Mouse (Mus musculus): ENCODE results near the gene Hmg20a. TPM values are rescaled to one million over a fixed set of nuclear protein-coding genes. Genes with fewer than 3 reads are reported as not detected.
"Not testable (repeated sequence)": the region's sequence is repeated elsewhere in the genome, so short reads cannot be mapped to it uniquely, and the experiment has no call there.

Hmg20a gene
- total and polyA plus RNA-seq, 2 experiments from 2014 or later = 50.9 to 57.1 TPM

DNA sequence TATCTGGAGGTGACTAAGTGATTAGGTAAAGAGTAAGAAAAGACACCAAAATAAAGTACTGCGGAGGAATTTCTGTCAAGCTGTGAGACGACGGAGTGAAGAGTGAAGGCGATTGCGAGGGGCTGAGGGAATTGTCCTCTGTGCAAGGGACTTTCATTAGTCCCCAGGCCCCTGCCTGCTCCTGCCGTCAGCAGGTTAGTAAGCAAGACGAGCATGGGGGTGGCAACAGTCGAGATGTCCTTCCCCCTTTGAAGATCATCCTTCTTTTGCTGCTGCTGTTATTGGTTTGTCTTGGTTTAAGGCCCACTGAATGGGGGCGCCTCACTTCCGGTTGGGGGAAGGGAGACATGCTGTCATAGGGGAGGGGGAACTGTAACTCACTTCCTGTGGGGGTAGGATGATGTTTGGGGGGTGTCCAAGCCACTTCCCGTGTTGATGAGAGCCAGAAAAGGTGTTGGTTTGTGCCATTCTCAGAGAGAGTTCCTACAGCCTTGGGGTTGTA is 380 bp downstream of the Hmg20a start:
- Histone ChIP-seq H3K4me2 (ENCODE audit: low read depth, low read length) (peak overlapping the region; percentile 78), H3K27me3 (ENCODE audit: insufficient read depth, low read length) (no peaks in the 10 kb centered on the region), H3K9me3 (ENCODE audit: low read length) (no peaks in the 10 kb centered on the region), H3K4me1 (ENCODE audit: insufficient read depth, low read length) (0 out of 2 replicates have a peak, but pooled peaks cover 18% of the 10 kb centered on the region), H3K36me3 (ENCODE audit: insufficient read depth, low read length) (no peaks in the 10 kb centered on the region), H3K9ac (replicated peaks; ENCODE audit: low read length) (peak overlapping the region; percentile 75), H3K4me3 (ENCODE audit: low read length) (peak overlapping the region; percentile 81), H3K27ac (peak overlapping the region; percentile 95)
- TF ChIP-seq CTCF (IDR thresholded peaks at IDR 0.05; ENCODE audit: low read depth) = peak; percentile 21; the same call in 1 of the 2 replicates
- ATAC-seq = peak; percentile 62
- peak; percentile 91 for DNase-seq (ENCODE audit: low spot score)
- under 1% methylated on average over 11 of the region's 11 CpGs for WGBS

GRCm38 (mm10) chr9:56420236-56420635 is 1.8 kb downstream of the Hmg20a start:
- 97% methylated on average over 1 of the region's 1 CpGs for WGBS

DNA sequence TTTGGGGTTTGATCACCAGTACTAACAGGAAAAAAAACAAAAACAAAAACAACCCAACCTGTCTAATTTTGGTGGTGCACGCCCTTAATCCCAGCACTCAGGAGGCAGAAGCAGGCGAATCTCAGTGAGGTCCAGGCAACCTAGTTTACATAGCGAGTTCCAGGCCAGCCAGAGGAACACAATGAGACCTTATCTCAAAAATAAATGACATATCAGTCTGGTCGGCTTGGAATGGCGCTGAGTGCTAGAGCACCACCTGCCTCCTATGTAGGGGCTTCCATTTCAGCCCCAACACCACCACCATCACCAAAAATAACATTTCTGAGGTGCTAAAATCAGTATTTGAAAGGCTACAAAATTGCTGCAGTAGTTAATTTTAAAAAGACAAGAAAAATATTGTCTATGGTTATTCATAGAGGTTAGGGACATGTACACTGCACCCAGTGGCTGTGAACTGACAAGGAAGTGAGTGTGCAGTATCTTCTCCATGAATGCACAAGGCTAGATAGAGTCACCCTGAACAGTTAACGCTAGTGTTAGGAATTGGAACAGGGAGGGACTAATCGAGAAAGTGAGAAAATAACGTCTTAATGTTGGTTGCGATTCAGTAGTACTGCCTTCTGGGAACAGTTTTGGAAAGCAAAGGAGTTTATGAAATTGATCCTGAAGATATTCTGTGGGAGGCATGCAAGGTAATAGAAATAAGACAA is 2.6 kb downstream of the Hmg20a start:
- Histone ChIP-seq H3K4me2 (ENCODE audit: low read depth, low read length) (no peak overlapping the region), H3K27me3 (ENCODE audit: insufficient read depth, low read length) (no peaks in the 10 kb centered on the region), H3K9me3 (ENCODE audit: low read length) (no peaks in the 10 kb centered on the region), H3K4me1 (ENCODE audit: insufficient read depth, low read length) (peaks cover 22% of the 10 kb centered on the region; the same call in 1 of the 2 replicates), H3K4me3 (ENCODE audit: low read length) (no peak overlapping the region), H3K36me3 (ENCODE audit: insufficient read depth, low read length) (no peaks in the 10 kb centered on the region), H3K27ac (no peak overlapping the region), H3K9ac (replicated peaks; ENCODE audit: low read length) (0 out of 2 replicates have a peak overlapping the region, but pooled peaks have one; percentile 10)
- WGBS = 86% methylated on average over 9 of the region's 9 CpGs
- no peak for TF ChIP-seq CTCF (IDR thresholded peaks at IDR 0.05; ENCODE audit: low read depth)
- DNase-seq (ENCODE audit: low spot score) (no peak), ATAC-seq (no peak)

More at GRCm38 (mm10) chr9:56420236-56420635, 1.8 kb downstream of the Hmg20a start:
- peak overlapping the region; percentile 78; the same call in 1 of the 2 replicates for H3K4me2 ChIP-seq (ENCODE audit: low read depth, low read length)
- no peak overlapping the region for H3K4me3 ChIP-seq (ENCODE audit: low read length)
- no peak overlapping the region for H3K9ac ChIP-seq (replicated peaks; ENCODE audit: low read length)
- peaks cover 22% of the 10 kb centered on the region; the same call in 1 of the 2 replicates for H3K4me1 ChIP-seq (ENCODE audit: insufficient read depth, low read length)
- H3K9me3 ChIP-seq (ENCODE audit: low read length) = no peaks in the 10 kb centered on the region
- no peak for TF ChIP-seq CTCF (IDR thresholded peaks at IDR 0.05; ENCODE audit: low read depth)
- ATAC-seq = no peak
- H3K36me3 ChIP-seq (ENCODE audit: insufficient read depth, low read length) = no peaks in the 10 kb centered on the region
- no peak overlapping the region for H3K27ac ChIP-seq
- H3K27me3 ChIP-seq (ENCODE audit: insufficient read depth, low read length) = no peaks in the 10 kb centered on the region
- no peak for DNase-seq (ENCODE audit: low spot score)

GRCm38 (mm10) chr9:56421991-56422390 is 3.6 kb downstream of the Hmg20a start:
- WGBS = 82% methylated on average over 5 of the region's 5 CpGs
- no peak for TF ChIP-seq CTCF (IDR thresholded peaks at IDR 0.05; ENCODE audit: low read depth)
- peaks cover 22% of the 10 kb centered on the region; the same call in 1 of the 2 replicates for H3K4me1 ChIP-seq (ENCODE audit: insufficient read depth, low read length)

DNA sequence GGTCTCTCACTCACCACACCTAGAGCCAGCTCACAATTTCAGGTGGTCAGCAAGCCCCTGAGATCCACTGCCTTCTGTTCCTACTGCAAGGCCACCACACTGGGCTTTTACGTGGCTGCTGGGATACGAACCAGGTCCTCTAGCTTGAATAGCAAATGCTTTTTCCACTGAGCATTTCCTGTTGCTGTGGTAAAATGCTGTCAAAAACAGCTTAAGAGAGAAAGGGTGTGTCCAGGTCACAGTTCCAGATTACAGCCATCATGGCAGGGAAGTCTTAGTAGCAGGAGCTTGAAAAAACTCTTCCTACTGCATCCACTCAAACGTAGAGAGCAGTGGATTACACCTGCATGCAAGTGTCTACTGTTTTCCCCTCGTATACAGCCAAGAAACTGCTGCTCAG is 6.5 kb downstream of the Hmg20a start:
- no peak for DNase-seq (ENCODE audit: low spot score)
- no peak for TF ChIP-seq CTCF (IDR thresholded peaks at IDR 0.05; ENCODE audit: low read depth)
- H3K27me3 ChIP-seq (ENCODE audit: insufficient read depth, low read length) = no peaks in the 10 kb centered on the region
- H3K4me3 ChIP-seq (ENCODE audit: low read length) = no peak overlapping the region
- H3K27ac ChIP-seq = no peak overlapping the region
- no peak for ATAC-seq
- no peak overlapping the region for H3K4me2 ChIP-seq (ENCODE audit: low read depth, low read length)
- H3K36me3 ChIP-seq (ENCODE audit: insufficient read depth, low read length) = no peaks in the 10 kb centered on the region
- H3K9me3 ChIP-seq (ENCODE audit: low read length) = no peaks in the 10 kb centered on the region
- 70% methylated on average over 4 of the region's 4 CpGs for WGBS
- peaks cover 19% of the 10 kb centered on the region; the same call in 1 of the 2 replicates for H3K4me1 ChIP-seq (ENCODE audit: insufficient read depth, low read length)
- H3K9ac ChIP-seq (replicated peaks; ENCODE audit: low read length) = no peak overlapping the region

More at GRCm38 (mm10) chr9:56421991-56422390, 3.6 kb downstream of the Hmg20a start:
- no peak overlapping the region for H3K4me3 ChIP-seq (ENCODE audit: low read length)
- no peaks in the 10 kb centered on the region for H3K9me3 ChIP-seq (ENCODE audit: low read length)
- no peak overlapping the region for H3K4me2 ChIP-seq (ENCODE audit: low read depth, low read length)
- H3K27ac ChIP-seq = no peak overlapping the region
- ATAC-seq (no peak), DNase-seq (ENCODE audit: low spot score) (no peak)
- H3K9ac ChIP-seq (replicated peaks; ENCODE audit: low read length) = no peak overlapping the region
- H3K36me3 ChIP-seq (ENCODE audit: insufficient read depth, low read length) = no peaks in the 10 kb centered on the region
- H3K27me3 ChIP-seq (ENCODE audit: insufficient read depth, low read length) = no peaks in the 10 kb centered on the region

DNA sequence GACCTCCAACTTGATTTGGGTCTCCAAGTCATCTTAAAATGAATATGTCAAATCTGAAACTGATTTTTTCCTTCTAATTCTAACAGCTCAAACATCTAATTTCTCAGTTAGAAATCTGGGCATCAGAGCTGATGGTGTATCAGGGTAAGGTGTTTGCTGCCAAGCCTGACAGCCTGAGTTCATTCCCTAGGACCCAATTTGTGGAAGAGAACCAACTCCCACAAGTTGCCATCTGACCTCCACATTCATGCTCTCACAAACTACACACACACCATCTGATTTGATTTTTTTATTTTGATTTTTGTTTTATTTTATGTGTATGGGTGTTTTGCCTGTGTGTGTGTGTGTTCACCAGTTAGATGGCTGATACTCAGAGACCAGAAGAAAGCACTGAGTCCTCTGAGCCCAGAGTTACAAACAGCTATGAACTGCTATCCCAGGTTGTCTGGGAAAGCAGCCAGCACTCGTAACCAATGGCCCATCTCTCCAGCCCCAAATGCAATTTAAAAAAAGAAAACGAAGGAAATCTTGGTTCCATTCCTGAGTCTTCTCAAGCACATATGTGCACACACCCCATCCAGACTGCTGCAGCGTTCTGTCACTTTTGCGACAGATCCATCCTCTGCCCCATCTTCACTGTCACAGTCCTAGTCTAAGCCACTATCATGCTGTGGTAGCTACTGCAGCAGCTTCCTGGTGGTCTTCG is 17.6 kb downstream of the Hmg20a start:
- Histone ChIP-seq H3K9me3 (ENCODE audit: low read length) (no peaks in the 10 kb centered on the region), H3K27ac (no peak overlapping the region), H3K4me2 (ENCODE audit: low read depth, low read length) (no peak overlapping the region), H3K27me3 (ENCODE audit: insufficient read depth, low read length) (no peaks in the 10 kb centered on the region), H3K9ac (replicated peaks; ENCODE audit: low read length) (no peak overlapping the region), H3K4me1 (ENCODE audit: insufficient read depth, low read length) (no peaks in the 10 kb centered on the region), H3K4me3 (ENCODE audit: low read length) (no peak overlapping the region), H3K36me3 (ENCODE audit: insufficient read depth, low read length) (no peaks in the 10 kb centered on the region)
- DNase-seq (ENCODE audit: low spot score) = peak; percentile 40
- 68% methylated on average over 5 of the region's 5 CpGs for WGBS
- TF ChIP-seq CTCF (IDR thresholded peaks at IDR 0.05; ENCODE audit: low read depth) = no peak
- ATAC-seq = no peak

DNA sequence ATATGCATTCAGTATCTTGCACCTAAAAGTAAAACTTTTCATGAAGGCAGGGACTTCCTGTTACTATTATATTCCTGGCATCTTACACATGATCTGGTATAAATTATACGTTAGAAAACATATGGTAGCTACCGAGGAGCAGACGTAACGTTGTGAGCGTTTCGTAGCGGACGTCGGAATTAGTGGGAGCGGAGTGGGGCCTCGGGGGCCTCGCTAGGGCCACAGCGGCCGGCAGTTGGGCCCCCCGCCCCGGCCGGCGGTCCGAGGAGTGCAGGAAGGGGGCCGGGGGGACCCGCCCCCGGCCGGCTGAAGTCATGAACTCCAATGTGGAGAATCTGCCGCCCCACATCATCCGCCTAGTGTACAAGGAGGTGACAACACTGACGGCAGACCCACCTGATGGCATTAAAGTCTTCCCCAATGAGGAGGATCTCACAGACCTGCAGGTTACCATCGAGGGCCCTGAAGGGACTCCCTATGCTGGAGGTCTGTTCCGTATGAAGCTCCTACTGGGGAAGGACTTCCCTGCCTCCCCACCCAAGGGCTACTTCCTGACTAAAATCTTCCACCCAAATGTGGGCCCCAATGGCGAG is 19.0 kb downstream of the Hmg20a start:
- not testable (repeated sequence) for H3K36me3 ChIP-seq (ENCODE audit: insufficient read depth, low read length); H3K9ac ChIP-seq (replicated peaks; ENCODE audit: low read length); H3K9me3 ChIP-seq (ENCODE audit: low read length); H3K4me3 ChIP-seq (ENCODE audit: low read length); H3K27ac ChIP-seq; H3K4me1 ChIP-seq (ENCODE audit: insufficient read depth, low read length); H3K27me3 ChIP-seq (ENCODE audit: insufficient read depth, low read length); DNase-seq (ENCODE audit: low spot score); H3K4me2 ChIP-seq (ENCODE audit: low read depth, low read length)
- WGBS = 90% methylated on average over 20 of the region's 29 CpGs
- ATAC-seq = peak; percentile 32; the same call in 1 of the 2 replicates

Data from hindbrain, postnatal 0 days (tissue).